Mouse (Mus musculus) left cerebral cortex, postnatal 36 days (tissue): ENCODE measurements at regions not wholly inside any gene's neighbourhood (a gene's known extent, or its start where the extent isn't known, plus 50 kb on each side); places are given as distances from the start of the nearest gene placed in this dataset.

Experiments
- DNase-seq, 2 experiments: peaks; one replicate each; pipeline ENCODE4 v3.0.0; 2021 to 2022; ENCODE audit warnings: low spot score in 2 of 2, mixed read lengths in 1 of 2
- intact Hi-C: fragments of 180-260 bp; cut with DNase I; formaldehyde crosslinking; loops from one replicate; pipeline ENCODE4 v1.15.1; 2025

GRCm38 (mm10) chr4:125865728-125866127, 158.6 kb upstream of the Csf3r start:
- DNase-seq, result no peak
- intact Hi-C loops, result no loop called here

- intact Hi-C loops, result no loop called here
- DNase-seq, result no peak
These were observed 153.1 kb upstream of the Csf3r start for GRCm38 (mm10) chr4:125871211-125871610.

- intact Hi-C loops, result no loop called here
- no peak for DNase-seq
These were observed 144.3 kb upstream of the Csf3r start for GRCm38 (mm10) chr4:125880028-125880427.

- DNase-seq, result no peak
- intact Hi-C loops, result no loop called here
These were observed 141.8 kb upstream of the Csf3r start for GRCm38 (mm10) chr4:125882531-125882930.

- no peak for DNase-seq
- intact Hi-C loops, result no loop called here
These were observed 133.8 kb upstream of the Csf3r start for GRCm38 (mm10) chr4:125890510-125890909.

GRCm38 (mm10) chr4:125893139-125893538, 131.2 kb upstream of the Csf3r start:
- DNase-seq, result no peak
- intact Hi-C loops, result no loop called here

- intact Hi-C loops, result no loop called here
- no peak for DNase-seq
These were observed 126.6 kb upstream of the Csf3r start for GRCm38 (mm10) chr4:125897707-125898106.

- intact Hi-C loops, result no loop called here
- no peak for DNase-seq
These were observed 125.6 kb upstream of the Csf3r start for GRCm38 (mm10) chr4:125898631-125899348.

- no peak for DNase-seq
- intact Hi-C loops, result no loop called here
These were observed 122.6 kb upstream of the Csf3r start for GRCm38 (mm10) chr4:125901546-125902276.

GRCm38 (mm10) chr4:125906296-125906695, 118.1 kb upstream of the Csf3r start:
- intact Hi-C loops, result no loop called here
- no peak for DNase-seq

- intact Hi-C loops, result no loop called here
- DNase-seq, result no peak
These were observed 115.4 kb upstream of the Csf3r start for GRCm38 (mm10) chr4:125908901-125909300.

- intact Hi-C loops, result no loop called here
- no peak for DNase-seq
These were observed 112.6 kb upstream of the Csf3r start for GRCm38 (mm10) chr4:125911541-125912270.

GRCm38 (mm10) chr4:125912444-125913049, 111.8 kb upstream of the Csf3r start:
- intact Hi-C loops, result no loop called here
- DNase-seq, result peak; percentile 25 to 27

GRCm38 (mm10) chr4:125915166-125915565, 109.2 kb upstream of the Csf3r start:
- no peak for DNase-seq
- intact Hi-C loops, result no loop called here

GRCm38 (mm10) chr4:125917210-125917609, 107.1 kb upstream of the Csf3r start:
- DNase-seq, result no peak
- intact Hi-C loops, result no loop called here

GRCm38 (mm10) chr4:125921550-125922316, 102.6 kb upstream of the Csf3r start:
- peak; percentile 25 to 29 for DNase-seq
- intact Hi-C loops, result loop anchor here (10.0 kb wide), 1 partner anchor 437 kb away; no protein-coding TSS in a partner anchor

- no peak for DNase-seq
These were observed 102.0 kb upstream of the Csf3r start for GRCm38 (mm10) chr4:125922317-125922878.

GRCm38 (mm10) chr4:125923225-125923624, 101.1 kb upstream of the Csf3r start:
- intact Hi-C loops, result loop anchor here (10.0 kb wide), 1 partner anchor 438 kb away; no protein-coding TSS in a partner anchor
- no peak for DNase-seq

More at GRCm38 (mm10) chr4:125922317-125922878, 102.0 kb upstream of the Csf3r start:
- intact Hi-C loops, result loop anchor here (10.0 kb wide), 1 partner anchor 438 kb away; no protein-coding TSS in a partner anchor

- intact Hi-C loops, result loop anchor here (10.0 kb wide), 1 partner anchor 443 kb away; no protein-coding TSS in a partner anchor
- no peak for DNase-seq
These were observed 96.2 kb upstream of the Csf3r start for GRCm38 (mm10) chr4:125928196-125928595.
